Mouse (Mus musculus): ENCODE results near the gene Rasgrp1. TPM values are rescaled to one million over a fixed set of nuclear protein-coding genes. Genes with fewer than 3 reads are reported as not detected.

Gene Rasgrp1
- 12.4 and 15.8 TPM in 2 replicates for polyA plus RNA-seq (2012; rRNA removed; ENCODE audit: low replicate concordance)

DNA sequence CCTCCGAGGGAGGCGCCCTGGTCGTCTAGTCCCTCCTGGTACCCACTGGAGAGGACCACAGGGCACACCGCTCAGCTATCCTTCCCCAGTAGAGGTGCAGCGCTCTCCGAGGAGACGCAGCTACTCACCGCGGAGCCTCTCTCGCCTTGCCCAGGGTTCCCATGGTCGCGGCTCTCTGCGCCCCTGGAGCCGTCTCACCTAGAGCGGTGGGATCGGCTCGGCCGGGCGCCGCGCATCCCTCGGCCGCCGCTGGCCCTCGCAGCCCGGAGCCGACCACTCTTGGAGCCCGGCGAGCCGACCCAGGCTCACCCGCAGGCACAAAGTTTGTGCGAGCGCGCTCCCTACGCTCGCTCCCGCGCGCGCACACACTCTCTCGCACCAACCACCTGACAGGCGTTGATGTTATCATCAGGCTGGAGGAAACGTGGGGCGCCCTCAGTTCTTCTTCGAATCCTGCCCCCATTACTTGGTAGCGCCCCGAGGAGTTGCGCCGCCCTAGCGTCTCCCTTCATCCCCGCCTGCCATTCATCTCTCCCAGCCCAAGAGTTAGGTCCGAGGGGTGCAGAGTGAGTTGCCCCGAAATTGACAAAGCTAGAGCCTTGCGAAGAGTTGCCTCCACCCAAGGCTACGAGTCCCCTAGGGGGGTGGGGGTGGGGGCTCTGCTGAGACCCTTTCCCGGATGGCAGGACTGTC, at the start of gene Rasgrp1:
Gene Rasgrp1, minus strand, starts transcription at position 455 of the 693 bp plus-strand sequence.

DNA sequence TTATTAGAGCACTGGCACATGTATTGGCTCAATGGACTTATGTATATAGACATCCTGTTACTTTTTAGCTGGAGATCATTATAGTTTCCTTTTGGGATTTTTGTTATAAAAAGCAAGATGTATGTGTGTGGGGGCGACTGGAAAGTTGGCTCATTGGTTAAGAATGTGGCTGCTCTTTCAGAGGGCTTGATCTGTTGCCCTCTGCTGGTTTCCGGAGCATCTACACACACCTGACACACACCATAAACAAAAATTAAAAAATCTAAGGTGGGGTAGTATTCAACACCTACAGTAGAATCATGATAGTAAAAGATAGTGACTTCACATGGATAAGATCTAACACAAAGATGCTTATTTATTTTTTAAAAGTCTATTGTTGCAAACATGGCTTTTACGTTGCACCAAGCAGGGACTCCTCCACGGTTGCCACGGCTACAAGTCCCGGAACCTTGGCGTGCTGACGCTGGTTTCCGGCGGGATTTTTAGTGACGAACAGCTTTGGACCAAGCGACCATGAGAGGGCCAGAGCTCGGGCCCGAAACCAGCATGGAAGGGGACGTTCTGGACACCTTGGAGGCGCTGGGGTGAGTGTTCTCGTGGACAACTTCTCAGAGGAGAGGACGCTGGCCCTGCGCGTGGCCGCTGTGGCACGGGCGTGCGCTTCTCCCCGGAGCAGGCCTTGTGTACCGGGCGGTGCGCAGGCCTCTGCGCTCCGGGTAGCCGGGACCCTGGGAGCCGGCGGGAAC, 93.4 kb downstream of the Rasgrp1 start, which contains the start of gene Fam98b:
Gene Fam98b, plus strand, starts transcription at position 485 of the 746 bp plus-strand sequence.

Other genes starting within 250 kb of the Rasgrp1 start
- gene Spred1, start 221.6 kb downstream of the Rasgrp1 start, polyA plus RNA-seq (2012; rRNA removed; ENCODE audit: low replicate concordance): 5.0 and 5.4 TPM in 2 replicates
- gene Fam98b, start 93.3 kb downstream of the Rasgrp1 start, polyA plus RNA-seq (2012; rRNA removed; ENCODE audit: low replicate concordance): 2.1 and 5.3 TPM in 2 replicates